Mouse (Mus musculus): ENCODE results near the gene Pik3ip1.

DNA sequence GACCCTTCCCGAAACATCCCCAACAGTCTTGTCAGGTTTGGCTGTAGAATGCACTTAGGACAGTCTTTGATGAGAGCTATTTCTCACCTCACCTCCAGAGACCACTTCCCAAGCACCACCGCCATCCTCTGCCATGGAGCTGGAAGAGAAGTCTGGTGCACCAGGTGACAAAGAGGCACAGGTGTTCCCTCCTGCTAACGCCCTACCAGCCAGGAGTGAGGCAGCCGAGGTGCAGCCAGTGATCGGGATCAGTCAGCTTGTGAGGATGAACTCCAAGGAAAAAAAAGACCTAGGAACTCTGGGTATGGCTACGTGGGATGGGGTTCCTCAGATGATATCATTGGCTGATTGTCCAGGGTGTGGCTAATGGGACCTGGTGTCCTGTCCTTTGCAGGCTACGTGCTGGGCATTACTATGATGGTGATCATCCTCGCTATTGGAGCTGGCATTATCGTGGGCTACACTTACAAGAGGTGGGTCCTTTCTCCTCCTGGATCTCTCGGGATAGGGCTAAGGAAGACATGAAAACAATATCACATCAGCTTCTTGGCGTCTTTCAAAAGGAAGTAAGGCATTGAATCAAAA lies 3.0 kb downstream of the Pik3ip1 start:
- TF ChIP-seq POLR2A (IDR thresholded peaks at IDR 0.05; ENCODE audit: borderline replicate concordance, extremely low read depth, insufficient read depth, insufficient read length, poor library complexity, severe bottlenecking): no peak
- TF ChIP-seq CTCF (IDR thresholded peaks at IDR 0.05; ENCODE audit: borderline replicate concordance, extremely low read depth, insufficient read depth, insufficient read length): no peak
